Mouse (Mus musculus) testis, postnatal 14 days (tissue): ENCODE data around the gene Aff3.

Experiments used
- DNase-seq: peaks from one replicate; pipeline ENCODE4 v3.0.0; 2021; ENCODE audit warnings: low spot score

Gene Aff3

DNA sequence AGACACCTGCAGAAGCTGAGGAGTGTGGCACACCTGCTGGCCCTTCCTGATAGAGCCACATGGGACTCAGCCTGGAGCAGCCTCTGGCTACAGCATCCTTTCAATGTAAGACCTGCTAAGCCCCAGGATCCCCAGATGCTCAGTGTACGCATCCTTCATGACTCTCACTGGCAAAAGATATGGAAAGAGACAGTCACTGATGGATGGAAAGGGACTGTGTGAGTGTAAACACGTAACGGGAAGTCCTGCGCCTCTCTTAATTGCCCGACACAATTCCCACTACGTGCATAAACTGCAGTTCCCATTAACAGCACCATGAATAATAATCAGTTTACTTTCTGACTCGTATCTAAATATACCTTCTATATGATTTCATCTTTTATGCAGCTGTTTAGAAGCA is 275.2 kb downstream of the Aff3 start:
- no peak for DNase-seq

DNA sequence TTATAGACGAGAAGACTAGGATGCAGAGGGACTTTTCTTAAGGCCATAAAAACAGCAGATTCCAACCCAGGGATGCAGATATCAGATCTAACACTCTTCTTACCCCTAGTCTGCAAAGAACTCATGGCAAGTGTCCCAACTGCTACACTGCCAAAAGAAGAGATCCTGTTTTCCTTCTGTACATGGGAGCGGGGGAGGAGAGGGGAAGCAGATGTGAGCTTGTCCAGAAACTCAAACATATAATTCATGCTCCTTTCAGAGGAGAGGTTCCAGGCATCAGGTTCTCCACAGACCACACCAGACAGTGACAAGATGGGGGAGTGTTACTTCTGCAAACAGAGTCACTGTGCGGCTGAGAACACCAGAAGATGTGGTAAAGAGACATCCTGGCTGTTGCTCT is 276.3 kb downstream of the Aff3 start:
- DNase-seq, result no peak

- no peak for DNase-seq
These were observed 277.3 kb downstream of the Aff3 start for GRCm38 (mm10) chr1:38387438-38387837.

DNA sequence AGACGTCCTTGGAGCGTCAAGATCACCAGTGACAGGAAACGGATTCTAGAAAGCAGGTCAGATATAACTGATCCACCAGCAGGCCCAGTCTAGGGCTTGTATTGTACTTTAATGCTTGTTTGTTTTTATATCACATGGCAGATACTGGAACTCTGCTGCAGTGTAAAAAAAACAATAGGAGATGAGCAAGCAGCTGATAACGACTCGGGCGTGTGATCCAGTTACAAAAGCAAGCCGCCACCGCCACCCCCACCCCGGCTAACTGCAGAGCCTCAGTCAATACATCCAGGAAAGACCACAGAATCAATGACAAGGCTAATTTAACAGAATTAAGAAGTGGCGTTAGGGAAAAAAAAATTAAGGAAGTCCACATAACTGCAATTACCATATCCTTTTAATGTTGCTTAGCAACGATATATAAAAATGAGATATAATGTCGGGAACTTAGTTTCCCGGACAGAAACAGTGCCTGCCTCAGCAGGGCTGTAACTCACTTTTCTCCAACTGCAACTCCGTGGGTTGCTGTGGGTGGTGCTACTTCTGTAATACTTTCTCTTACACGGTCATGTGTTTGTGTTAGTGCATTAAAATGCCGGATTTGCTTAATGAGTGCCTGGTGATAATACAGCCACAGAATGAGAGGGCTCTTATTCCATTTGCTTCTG is 280.2 kb downstream of the Aff3 start:
- no peak for DNase-seq

GRCm38 (mm10) chr1:38384010-38384409 is 280.7 kb downstream of the Aff3 start:
- DNase-seq, result no peak

- no peak for DNase-seq
These were observed 282.1 kb downstream of the Aff3 start for GRCm38 (mm10) chr1:38382683-38383082.

- DNase-seq, result no peak
These were observed 286.8 kb downstream of the Aff3 start for GRCm38 (mm10) chr1:38377930-38378329.

DNA sequence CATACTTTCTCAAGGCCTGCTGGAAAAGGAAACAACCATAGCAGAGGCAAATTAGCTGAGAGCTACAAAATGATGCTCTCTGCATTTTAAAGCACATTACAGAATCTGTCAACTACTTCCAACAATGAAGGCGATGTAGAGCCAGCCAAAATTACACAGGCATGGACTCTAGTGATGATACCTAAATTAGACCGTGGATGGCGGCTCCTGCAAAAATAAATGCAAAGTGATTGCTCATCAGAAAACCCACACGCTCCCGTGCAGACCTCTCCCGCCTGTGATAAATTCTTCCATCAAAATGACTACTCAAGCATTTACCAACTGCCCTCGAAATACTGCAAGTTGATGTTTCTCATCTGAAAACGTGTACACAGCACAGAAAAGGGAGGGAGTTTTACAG is 295.6 kb downstream of the Aff3 start:
- DNase-seq, result no peak

GRCm38 (mm10) chr1:38368081-38368689 is 296.6 kb downstream of the Aff3 start:
- DNase-seq, result no peak

GRCm38 (mm10) chr1:38367404-38368080 is 297.2 kb downstream of the Aff3 start:
- no peak for DNase-seq

- no peak for DNase-seq
These were observed 300.9 kb downstream of the Aff3 start for GRCm38 (mm10) chr1:38363856-38364255.

DNA sequence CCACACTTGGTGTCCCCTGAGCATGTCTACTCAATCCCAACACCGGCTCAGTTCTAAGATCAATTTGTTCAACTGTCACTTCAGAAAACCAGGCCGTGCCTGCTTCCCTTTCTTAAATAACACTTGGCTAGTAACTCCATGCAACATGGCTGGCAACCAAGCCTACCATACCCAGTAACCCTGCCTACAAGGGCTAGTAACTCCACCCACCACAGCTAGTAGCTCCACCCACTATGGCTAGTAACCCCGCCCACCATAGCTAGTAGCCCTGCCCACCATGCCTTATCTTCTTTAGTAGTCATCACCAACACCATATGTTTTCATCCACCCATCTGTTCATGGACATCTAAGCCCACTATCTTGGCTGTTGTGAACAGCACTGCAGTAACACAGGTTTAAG is 302.5 kb downstream of the Aff3 start:
- no peak for DNase-seq

DNA sequence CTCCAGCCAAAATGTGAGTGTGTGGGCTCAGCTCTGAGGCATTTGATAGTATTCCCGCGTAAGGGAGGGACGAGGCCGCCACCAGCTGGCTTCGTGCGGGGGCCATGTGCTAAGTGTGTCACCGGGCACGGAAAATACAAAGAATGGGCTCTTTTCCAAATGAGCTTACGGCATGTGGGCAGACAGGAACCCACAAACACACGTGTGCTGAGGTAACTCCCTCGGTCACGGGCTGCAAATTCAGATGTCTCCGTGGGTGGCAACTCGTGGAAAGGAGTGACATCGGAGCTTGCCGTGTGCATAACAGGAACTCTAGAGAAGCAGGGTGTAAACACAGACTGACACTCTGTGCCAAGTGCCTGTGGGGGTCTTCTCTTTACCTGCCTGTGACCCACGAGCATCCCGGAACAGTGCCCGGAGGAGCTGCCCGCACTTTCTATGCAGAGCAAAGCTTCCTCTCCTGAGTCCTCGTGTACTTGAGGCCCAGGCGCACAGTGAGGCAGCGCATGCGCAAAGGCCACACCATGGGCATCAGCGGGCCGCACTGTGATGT is 305.9 kb downstream of the Aff3 start:
- peak; percentile 48 for DNase-seq

- no peak for DNase-seq
These were observed 306.6 kb downstream of the Aff3 start for GRCm38 (mm10) chr1:38357933-38358796.

DNA sequence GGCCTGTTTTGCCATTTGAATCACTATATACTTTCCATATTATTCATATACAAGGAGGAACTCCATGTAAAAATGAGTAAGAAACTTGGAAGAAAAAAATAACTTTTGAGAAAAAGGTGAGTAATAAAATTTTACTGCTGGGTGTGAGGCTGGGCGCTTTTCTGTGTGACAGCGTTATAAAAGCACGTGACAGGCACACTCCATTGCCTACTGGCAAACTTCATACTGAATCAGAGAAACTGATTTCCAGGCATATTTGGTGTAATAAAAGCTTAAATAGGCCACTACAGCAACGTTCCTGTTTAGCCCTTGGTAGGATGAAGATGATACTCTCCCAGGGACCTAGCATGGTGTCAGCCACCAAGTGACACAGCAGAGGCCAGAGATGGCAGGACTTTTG is 310.2 kb downstream of the Aff3 start:
- no peak for DNase-seq

- DNase-seq, result no peak
These were observed 317.4 kb downstream of the Aff3 start for GRCm38 (mm10) chr1:38347346-38347745.

- DNase-seq, result no peak
These were observed 330.5 kb downstream of the Aff3 start for GRCm38 (mm10) chr1:38334206-38334605.

- DNase-seq, result no peak
These were observed 331.8 kb downstream of the Aff3 start for GRCm38 (mm10) chr1:38332919-38333318.

GRCm38 (mm10) chr1:38324206-38324605 is 340.5 kb downstream of the Aff3 start:
- no peak for DNase-seq

DNA sequence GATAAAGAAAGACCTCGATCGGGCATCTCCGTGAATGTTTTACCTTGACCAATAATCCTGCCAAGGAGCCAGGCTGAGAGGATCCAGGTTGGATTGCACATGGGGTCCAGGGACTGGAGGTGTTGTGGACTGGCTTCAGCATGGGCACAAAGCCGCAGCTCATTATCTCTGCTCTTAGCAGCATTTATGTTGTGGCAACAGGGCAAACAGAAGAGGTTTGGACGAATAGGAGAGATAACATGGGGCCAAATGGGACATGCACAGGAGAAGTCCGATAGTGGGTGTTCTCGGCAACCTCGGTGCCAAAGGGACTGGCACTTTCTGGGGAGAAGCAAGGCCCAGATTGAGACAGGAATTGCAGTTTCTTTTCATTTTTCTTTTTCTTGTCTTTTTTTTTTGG is 342.9 kb downstream of the Aff3 start:
- DNase-seq, result no peak

DNA sequence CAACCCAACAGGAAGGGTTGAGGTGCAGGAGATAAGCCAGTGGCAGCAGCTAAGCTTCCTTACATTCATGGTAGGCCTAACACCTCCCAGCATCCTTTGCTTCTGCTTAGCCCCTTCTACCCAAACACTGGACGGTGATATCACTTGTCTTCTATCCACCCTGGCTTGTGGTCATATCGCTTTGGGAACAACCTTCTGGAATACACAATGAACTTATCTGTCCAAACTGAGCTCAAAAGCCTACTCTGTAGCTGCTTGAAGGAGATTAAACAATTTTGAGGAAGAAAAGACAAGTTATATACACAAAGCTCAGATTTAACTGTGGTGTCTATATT is 343.8 kb downstream of the Aff3 start:
- DNase-seq, result no peak
